Mouse (Mus musculus) small intestine, adult 10 weeks (tissue): ENCODE results near the gene Coil. TPM values are rescaled to one million over a fixed set of nuclear protein-coding genes. Genes with fewer than 3 reads are reported as not detected.

ENCODE experiments used
- polyA plus RNA-seq: library from polyadenylated mRNA; stranded (reverse); fragments of 350-450 nt; fragmentation: Illumina TruSeq; extraction: RNeasy Lipid Tissue Mini Kit (QIAGEN cat#74804); gene quantifications from one replicate; pipeline ENCODE4 v1.2.3, GENCODE M21; 2014; ENCODE audit warnings: low replicate concordance

Gene Coil
- 3.2 TPM for polyA plus RNA-seq

DNA sequence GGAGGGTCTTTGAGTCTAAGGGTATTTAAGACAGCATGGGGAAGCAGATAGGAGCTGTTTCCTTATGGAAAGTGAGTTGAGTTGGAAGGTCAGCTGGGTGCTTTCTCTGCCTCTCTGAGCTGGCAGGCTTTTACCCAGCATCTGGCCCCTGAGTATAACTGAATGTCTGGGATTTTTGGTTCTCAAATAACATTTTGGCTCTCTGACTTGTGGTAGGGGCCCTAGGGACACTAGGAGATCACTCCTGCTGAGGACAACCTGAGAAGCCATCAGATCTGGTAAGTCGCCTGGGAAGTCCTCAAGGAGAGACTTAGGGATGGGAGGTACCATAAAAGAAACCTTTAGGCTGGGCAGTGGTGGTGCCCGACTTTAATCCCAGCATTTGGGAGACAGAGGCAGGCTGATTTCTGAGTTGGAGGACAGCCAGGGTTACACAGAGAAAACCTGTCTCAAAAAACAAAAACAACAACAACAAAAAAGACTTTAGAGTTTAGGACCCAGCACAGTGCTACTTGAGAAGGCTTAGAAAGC lies at the start of gene Coil:
TSS of gene Coil (plus strand) at position 51 of the 531 bp plus-strand sequence.

GRCm38 (mm10) chr11:88955217-88955969 lies 14.7 kb upstream of the Coil start, which contains the start of gene Scpep1:
Gene Scpep1, minus strand, starts transcription at chr11:88955465.

DNA sequence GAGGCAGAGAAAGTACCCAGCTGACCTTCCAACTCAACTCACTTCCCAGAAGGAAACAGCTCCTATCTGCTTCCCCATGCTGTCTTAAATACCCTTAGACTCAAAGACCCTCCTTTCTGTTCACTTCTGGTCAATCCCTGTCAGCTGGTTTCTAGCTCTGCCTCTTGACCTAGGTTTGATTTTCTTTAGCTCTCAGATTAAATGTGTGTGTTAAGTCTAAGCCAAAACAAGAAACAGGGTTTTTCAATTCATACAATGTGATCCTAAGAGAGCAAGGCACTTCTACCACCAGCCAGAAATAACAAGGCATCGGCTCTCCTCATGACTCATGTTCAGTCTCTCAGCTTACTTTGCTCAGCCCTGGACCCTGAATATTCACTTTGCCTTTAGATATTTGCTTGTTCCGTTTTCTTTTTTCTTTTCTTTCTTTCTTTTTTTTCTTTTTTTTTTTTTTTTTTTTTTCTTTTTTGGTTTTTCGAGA lies 3.1 kb upstream of the Coil start, which contains the start of gene Elobl:
TSS of gene Elobl (minus strand) at position 51 of the 481 bp plus-strand sequence.

DNA sequence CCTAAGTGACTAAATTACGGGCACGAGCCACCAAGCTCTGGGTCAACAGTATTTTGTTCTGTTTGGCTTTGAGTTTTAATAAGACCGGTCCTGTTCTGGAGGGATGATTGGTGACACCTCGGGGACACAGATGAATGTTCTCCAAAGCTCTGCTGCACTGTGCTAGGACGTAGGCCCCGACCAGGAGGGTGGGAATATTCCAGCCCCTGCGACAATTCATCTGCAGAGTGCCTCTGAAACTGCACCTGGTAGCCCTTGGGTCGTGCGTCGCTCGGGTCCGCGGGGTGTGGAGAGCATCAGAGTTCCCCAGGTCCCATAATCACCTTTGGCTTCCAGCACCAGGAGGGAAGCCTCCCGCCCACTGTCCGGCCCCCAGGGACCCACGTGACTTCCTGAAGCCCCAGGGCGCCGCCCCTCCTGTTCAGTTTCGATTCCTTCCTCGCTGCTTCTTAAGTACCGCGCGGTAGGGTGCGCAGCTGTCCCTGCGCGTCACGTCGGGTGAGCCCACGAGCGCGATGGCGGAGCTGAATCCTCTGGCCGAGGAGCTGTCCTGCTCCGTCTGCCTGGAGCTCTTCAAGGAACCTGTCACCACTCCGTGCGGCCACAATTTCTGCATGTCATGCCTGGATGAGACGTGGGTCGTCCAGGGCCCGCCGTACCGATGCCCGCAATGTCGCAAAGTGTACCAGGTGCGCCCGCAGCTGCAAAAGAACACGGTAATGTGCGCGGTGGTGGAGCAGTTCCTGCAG lies 29.1 kb downstream of the Coil start, which contains the start of gene Trim25:
TSS of gene Trim25 (plus strand) at position 403 of the 749 bp plus-strand sequence.

Other genes starting within 250 kb of the Coil start
- 13.2 TPM for gene Akap1, start 105.7 kb upstream of the Coil start, polyA plus RNA-seq
- 15.4 TPM for gene Scpep1, start 14.8 kb upstream of the Coil start, polyA plus RNA-seq
- gene Elobl, start 3.3 kb upstream of the Coil start, polyA plus RNA-seq, result not detected
- 35.8 TPM for gene Trim25, start 29.1 kb downstream of the Coil start, polyA plus RNA-seq
- gene Dgke, start 96.6 kb downstream of the Coil start, polyA plus RNA-seq, result 5.9 TPM
- not detected for gene Gm525, start 103.6 kb downstream of the Coil start, polyA plus RNA-seq